Mouse (Mus musculus) CD8-positive naive resting alpha-beta T cell, adult 2 months (primary cell): ENCODE results near the gene Cald1.

Experiments used
- DNase-seq, 2 experiments: peaks; one replicate each; pipeline ENCODE4 v3.0.0; 2022; ENCODE audit warnings: low read depth in 2 of 2, low spot score in 2 of 2

The Cald1 gene

DNA sequence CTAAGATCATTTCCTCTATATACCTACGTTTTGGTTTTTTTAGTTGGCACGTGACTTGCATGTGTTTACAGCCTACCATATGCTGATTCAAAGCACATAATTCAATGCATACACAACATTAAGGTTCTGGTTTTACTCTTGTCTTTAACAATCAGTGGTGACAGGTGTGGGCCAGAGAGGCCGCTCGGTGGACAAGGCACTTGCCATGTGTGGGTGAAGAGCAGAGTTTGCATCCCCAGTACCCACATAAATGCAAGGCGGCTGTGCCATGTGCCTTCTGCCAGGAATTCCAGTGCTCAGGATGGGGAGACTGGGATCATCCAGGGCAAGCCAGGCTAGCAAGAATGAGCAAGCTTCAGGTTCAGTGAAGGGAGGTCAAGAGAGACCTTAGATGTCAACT, 14.8 kb downstream of the Cald1 start:
- DNase-seq: no peak

DNA sequence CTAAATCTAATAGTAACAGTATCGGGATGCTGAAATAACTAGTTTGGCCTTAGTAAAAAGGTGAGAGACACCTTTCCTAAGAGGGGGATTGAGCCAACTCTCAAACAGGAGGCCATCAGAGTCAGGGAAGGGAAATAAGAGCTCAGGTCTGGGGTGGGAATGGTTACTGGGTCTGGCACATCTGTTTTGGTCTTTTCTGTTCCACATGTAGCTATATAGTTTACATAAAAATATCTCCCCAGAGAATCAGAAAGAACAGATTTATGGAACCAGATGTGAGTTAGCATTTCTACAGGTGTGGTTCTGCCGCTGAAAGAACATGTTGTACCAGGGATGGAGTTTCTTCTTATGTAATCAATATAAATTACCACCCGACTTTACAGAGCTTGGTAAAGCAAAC, 17.1 kb downstream of the Cald1 start:
- no peak for DNase-seq

DNA sequence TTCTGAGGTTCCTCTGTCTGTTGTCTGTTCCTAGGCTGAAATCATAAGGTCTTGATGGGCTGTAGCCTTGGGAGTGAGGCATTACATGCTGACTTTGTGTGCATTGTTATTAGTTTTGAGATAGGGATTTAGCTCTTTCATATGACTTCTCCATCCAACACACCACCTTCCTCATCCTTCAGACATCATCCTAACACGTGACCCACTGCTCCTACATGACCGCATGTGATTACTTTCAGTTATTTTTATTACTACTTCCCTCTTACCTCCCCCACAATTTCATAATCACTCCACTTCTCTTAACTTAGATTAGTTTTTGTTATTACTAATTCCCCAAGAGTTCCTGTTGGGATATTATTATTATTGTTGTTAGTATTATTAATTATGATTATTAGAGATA, 21.2 kb downstream of the Cald1 start:
- DNase-seq: no peak

DNA sequence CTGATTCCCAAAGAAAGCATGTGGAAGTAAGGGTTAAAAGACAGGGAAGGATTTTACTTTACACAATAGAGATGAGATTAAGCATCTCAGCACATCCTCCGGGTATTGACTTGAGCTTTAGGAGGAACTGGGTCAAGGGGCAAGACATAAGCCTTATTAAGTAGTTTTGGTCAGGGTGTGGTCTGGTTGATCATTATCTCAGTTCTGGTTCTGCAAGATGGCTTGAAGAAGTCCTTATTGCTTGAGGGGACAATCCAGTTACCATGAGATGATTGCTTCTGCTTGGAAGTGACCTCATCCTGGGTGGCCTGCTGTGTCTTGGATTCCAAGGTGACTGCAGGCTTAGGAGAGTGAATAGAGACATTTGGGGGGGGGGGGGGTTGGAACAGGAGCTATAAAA, 21.9 kb downstream of the Cald1 start:
- DNase-seq: no peak

DNA sequence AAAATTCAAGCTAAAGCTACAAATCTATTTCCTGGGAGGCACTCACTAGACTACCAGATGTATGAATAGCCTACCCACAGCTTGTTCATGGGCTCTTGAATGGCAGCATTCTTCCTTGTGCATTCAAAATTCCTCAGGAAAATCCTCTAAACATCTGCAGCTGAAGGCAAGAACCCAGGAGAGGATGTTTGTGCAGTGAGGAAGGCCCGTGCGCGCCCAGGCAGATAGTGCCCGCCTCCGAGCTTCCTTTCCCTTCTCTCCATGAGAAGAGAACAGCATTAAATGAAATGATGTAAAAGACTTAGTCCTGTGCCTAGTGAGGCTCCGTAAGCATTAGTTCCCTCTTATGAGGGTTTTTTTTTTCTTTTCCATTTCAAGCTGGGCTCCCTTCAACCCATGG, 24.6 kb downstream of the Cald1 start:
- no peak for DNase-seq

DNA sequence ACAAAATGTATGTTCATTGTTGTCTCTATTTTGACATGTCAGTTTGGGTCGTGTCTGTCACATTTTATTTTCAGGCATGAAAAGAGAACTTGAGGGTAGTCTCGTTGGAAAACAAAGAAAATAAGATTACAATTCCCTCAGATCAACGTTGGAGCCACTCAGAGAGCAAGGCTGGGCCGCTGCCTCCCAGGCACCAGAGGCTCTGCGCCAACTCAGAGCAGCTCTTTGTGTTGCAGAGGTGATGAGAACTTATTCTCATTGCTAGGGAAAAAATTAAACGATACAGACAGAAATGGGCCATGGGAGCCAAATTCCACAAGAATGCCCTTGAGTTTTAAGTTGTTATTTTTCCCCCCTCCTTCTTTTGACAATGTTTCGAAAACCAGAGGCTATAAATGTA, 25.0 kb downstream of the Cald1 start:
- no peak for DNase-seq

DNA sequence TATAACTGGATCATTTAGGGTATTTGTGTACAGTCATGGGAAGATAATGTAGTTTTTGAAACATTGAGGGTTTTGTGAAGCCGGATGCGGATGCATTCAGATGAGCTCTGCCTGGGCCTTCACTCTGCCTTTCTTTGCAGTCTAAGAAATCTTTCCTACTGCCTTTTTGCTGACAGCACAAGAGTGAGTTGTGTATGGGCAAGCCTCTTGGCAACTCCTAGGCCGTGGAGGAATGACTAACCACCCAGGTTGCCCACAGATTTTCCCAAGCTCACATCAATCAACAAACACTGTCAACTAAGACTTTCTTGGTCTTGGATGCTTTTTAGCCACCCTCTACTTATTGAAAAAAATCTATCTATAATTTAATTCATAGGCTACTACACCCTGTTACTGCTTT, 26.2 kb downstream of the Cald1 start:
- DNase-seq: no peak

DNA sequence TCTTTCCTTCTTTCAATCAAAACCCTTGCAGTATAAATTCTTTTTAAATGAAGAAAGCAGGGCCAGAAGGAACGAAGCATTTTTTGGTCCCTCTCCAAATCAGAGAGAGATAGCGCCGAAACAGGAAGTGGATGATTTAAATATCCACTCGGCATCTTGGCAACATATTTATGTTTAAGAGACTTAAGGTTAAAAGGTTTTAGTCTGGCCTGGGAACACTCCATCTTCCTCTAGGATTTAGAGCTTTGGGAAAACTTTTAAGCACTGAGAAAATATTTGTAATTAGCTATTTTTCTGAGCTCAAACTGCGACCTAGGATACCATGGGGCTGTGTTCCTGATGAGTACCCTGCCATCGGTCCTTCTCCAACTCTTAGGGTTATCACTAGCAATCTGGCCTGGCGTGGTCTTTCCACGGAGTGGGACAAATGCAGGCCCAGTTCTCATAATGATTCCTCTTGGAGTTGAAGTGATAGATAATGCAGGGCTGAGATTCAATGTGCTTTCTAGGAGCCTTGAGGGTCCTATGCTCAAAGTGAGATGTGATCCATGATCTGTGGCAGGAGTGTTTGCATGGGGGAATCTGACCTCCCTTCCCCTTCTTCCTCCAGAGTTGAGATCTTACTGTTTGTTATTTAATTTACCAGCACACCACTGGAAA, 28.4 kb downstream of the Cald1 start:
- no peak for DNase-seq

DNA sequence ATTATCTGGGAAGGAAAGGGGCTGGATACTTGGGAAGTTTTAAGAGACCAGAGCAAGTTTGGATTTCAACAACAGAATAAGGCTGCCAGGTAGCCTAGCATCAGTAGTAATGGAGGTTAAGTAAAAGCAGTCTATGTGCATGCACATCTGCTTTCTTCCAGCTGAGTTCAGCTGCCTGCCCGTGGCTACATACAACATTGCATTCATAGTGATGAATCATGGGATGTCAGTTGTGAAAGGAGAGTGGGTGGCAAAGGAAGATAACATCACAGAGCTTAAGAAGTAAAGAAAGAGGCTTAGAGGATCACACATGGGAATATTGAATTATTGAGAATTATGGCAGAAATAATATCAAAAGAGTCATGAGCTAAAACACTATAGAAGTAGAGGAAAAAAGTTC, 29.8 kb downstream of the Cald1 start:
- DNase-seq: no peak

DNA sequence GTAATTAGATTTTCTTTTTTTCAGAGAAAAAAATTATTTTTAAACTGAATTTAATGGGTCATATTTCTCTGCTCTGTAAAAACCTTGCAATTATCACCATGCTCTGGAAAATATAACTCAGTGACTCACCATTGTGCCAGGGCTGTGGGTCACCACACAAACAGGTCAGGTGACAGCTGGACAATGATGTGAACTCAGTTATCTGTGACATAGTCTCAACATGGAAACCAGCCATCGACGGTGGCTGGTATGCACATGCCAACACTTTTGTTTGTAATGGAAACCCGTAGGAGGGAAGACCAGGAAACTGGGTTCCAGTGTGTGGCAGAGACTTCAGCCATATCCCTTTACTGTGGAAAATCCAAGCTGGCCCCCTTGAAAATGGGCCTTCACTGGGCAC, 35.5 kb downstream of the Cald1 start:
- DNase-seq: no peak

DNA sequence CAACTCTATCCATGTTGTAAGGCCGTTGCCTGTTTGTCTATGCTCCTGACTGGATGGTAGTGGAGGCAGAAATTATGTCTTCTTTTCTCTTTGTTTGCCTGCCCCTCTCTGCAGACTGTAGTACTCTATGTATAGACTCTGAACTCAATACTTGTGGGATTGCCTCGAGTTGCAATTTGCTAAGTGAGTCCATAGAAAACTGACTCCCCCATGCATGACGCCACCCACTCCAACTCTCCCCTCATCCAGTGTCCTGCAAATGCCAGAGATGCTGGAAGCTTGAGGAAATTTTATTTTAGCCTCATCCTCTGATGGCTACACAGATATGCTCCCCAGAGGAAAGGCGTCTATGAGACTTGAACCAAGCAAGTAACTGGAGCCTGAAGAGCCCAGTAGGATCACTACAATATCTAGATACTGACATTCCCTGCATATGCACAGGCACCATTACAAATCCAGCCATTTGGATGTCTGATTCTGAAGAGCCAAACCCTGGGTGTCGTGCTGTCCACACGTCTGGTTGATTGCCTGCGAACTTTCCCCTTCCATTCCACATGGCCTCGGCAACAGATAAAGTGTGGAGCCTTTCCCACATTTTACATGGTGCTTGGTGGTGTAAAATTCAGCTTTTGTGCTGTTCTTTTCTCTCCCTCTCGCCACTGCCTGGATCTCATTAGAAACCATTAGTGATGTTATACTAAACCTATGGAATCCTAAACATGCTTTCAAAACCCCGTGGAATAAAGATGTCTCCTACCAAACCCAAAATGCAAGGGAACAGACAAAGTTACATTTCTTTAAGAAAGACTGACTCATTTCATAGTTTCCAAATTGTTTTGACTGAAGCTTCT, 39.5 kb downstream of the Cald1 start:
- DNase-seq: no peak

DNA sequence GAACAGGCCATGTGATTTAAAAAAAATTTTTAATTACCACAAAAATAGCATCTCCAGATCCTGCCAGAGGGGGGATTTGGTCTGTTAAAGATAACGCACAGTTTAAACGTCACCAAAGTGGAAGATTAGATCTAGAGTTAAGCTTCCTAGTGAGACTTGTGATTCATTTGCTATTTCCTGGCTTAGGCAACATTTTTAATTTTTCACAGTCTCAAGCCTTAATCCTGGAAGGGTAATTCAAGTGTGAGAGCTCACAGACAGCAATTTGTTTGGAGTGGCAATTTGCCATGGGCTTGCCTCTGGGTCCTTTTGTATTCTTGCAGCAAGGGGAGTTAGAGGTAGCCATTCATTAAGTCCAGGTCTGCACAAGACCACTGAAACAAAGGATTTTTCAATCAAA, 40.4 kb downstream of the Cald1 start:
- no peak for DNase-seq

DNA sequence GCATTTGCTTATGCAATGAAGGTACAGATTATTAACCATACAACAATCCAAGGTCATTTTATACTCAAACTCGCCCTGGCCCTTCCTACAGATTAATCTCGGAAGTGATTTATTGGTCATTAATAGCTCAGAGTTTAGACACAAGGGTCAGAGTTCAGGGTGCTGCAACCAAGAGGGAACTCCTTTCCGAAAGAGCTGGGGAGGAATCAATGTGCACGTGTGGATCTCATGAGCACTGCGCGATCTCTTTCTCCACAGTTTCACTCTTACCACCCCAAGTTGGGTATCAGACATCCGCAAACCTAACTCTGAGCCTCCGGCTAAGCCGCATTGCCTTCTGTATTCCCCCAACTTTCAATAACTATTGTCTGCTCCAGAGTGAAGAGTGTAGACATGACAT, 41.9 kb downstream of the Cald1 start:
- no peak for DNase-seq

DNA sequence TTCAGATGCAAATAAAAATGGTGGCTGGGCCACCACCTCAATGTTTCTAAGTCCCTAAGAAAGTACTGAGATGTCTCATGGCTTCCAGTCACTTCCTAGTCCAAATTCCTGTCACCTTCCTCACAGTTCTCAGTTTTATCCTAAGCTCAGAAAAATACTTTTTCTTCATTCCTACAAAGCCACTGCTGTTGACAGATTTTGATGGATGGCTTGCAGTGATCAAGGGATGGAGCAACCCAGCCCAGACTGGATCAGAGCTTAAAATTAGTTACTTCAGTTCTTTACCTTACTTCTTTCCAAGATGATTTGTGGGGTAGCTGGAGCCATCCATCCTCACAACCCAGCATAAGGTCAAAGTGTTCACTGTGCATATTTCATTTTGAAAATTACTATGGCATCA, 42.8 kb downstream of the Cald1 start:
- DNase-seq: no peak

DNA sequence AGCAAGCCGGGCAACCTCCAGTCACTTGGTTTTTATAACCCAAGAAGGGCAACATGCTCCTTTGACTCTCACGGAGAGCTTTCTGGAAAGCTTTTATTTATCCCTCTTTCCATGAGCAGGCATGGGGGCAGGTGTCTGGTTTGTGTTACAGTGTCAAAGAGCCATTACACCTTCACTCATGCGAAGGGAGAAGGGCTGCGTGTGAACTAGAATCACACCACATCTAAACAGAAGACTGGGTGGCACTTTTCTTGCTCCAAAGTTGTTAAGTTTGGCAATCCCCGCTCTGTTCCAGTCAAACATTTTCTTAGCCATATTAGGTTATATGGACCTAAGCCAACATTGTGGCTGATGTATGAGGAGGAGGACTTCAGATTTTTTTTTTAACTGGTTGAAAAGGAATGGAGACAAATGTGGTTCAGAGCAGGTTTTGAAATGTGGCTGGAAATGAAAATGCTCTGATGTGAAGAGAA, 43.8 kb downstream of the Cald1 start:
- no peak for DNase-seq

DNA sequence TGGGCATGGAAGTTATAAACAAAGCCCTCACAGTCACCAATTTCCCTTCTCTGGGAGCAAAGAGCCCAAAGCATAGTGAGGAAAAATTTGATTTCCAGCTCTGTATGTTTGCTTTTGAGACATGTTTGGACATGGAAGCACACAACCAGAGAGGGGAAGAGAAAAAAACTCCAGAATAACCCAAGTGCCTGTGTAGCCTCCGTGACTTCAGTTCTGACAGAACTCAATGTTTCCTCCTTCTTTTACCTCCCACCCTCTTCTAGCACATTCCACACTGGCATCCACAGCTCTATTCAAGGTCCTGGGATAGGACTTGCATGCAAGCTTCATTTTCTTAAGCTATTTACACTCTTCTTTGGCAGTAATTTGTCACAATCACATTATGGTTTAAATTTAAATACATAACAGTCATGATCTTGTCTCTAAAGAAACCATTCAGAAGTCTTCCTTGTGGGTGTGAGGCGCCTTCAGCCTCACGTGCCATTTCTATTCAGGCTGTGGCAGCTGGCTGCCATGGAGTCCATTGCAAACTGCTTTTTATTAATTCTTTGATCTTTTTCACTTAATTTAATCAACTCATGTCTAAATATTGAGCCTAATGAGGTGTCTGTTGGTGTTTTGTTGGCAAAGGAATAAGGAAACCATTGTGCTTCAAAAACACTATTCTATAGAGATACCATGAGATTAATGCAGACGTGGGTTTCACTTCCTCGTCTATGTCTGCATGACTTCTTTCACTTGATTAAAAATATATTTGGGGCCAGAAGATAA, 49.9 kb downstream of the Cald1 start:
- no peak for DNase-seq

DNA sequence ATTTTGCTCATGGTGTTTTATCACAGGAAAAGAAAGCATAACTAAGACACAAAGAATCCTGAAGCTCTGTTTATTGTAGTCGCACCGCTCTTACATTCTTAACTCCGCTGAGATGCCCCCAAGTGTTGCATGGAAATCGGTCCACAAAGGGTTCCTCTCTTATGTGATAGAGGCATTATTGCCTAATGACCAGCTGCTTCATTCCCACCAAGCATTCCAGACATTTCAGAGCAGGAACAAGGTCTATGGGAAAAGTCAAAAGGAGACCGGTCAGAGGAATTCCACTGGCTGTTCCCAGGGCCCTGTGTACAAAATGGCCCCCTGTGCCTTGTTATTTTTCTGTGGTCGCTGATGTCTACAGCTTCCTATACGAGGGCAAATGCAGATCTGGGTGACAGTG, 53.0 kb downstream of the Cald1 start:
- no peak for DNase-seq

DNA sequence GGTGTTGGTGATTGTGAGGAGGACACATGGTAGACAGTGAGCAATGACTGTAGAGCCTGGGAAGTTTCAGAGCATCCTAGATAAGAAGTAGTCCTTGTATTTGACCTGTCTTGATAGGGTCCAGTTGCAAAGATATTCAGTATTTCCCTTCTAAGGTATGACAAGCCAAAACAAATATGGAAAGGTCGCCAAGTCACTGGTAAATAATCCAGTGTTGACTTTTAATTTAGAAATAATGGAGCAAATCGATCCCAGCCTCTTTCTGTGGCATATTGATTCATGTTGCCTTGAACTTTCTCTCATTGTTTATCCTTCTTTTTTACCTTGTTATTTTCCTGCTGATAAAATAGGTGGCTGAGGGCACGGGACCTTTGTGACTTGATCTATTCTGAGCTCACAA, 57.4 kb downstream of the Cald1 start:
- no peak for DNase-seq

DNA sequence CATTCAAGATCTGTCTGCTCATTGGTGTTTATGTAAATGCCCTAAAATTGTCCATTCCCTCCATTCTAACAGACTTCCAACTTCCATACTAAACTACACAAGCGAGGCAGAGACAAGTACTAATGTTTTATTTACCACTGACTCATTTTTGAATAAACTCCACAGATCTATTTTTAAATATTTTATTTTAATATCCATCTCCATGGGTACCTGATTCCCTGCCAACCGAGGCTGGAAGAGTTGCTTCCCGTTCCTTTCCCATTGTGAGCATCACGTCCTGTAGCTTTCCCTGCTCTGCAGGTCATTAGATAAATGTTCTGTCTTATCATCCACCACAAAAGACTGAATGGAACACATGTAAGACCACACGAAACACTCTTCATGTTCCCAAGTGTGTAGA, 60.5 kb downstream of the Cald1 start:
- DNase-seq: no peak

DNA sequence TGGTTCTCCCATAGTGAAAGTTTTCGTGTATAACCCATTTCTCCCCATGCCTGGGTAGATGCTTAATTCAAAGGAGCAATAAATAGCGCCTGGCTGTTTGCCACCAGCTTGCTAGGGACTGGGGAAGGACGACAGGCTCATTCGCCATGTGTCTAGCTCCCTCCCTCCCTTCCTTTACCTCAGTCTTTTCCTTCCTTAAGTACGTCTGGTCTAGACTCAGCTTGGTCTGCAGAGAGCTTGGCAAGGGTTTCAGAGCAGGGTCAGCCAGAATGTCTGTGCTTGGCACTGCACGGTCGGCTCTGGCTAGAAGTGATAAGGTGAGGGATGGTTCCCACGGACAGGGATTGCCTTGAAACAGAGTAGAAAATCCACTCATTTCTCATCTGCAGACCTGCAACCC, 62.4 kb downstream of the Cald1 start:
- no peak for DNase-seq

DNA sequence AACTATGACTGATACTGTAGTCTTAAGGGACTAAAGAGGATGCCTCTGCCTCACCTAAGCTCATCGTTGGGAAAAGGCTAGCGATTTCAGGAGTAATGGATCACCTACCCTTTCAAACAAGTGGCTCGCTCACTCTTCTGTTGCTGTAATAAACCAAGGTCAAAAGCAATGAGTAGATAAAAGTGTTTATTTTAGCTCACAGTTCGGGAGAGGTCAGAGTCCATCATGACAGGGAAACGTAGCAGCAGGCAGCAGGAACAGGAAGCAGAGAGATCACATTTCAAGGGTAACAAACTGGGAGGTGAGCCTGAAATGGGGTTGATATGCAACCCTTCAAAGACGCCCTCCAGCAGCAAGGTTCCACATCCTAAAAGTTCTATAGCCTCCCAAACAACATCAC, 64.3 kb downstream of the Cald1 start:
- no peak for DNase-seq

DNA sequence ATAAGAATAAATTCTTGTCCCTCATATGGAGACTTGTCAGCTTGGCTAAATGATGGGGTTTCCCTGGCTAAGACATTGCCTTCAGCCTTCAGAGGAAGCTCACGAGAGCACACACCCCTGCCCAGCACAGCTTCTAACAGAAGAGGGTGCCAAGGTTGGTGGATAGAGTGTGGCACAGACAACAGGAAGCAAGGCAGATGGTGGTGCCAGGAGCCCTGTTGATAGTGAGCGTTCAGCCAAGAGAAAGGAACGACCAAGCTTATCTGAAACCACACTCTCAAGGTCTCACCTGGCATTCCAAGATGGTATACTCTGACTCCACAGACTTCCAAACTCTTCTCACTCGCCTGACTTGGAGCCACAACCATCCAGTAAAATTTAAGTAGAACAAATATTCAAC, 66.0 kb downstream of the Cald1 start:
- no peak for DNase-seq
